Mouse (Mus musculus) heart, adult 2 months (tissue): Measurements from ENCODE around the gene Lypd6. TPM values are rescaled to one million over a fixed set of nuclear protein-coding genes. Genes with fewer than 3 reads are reported as not detected.

Experiments used
- DNase-seq, 2 experiments: peaks; one replicate each; pipeline ENCODE4 v3.0.0; 2021
- H3K27ac ChIP-seq: fragments of 200-600 bp; 2 replicates; pipeline ENCODE4 v1.8.1; 2022
- H3K27me3 ChIP-seq: fragments of 200-500 bp; 2 replicates; pipeline ENCODE4 v1.6.1; 2012; ENCODE audit warnings: mild to moderate bottlenecking, low read length, inconsistent platforms, mixed read lengths; ENCODE audit not compliant: control insufficient read depth, insufficient read depth
- H3K36me3 ChIP-seq: fragments of 200-500 bp; 2 replicates; pipeline ENCODE4 v1.6.1; 2012; ENCODE audit warnings: low read length, inconsistent platforms; ENCODE audit not compliant: control insufficient read depth, insufficient read depth
- H3K4me1 ChIP-seq: fragments of 200-500 bp; 2 replicates; pipeline ENCODE4 v1.6.1; 2011; ENCODE audit warnings: low read length; ENCODE audit not compliant: control insufficient read depth, insufficient read depth
- H3K4me3 ChIP-seq: fragments of 200-600 bp; 2 replicates; pipeline ENCODE4 v1.8.1; 2022
- H3K79me2 ChIP-seq: fragments of 200-500 bp; replicated peaks from 2 replicates; pipeline ENCODE4 v1.6.1; 2012; ENCODE audit warnings: mild to moderate bottlenecking, inconsistent platforms, low read length, moderate library complexity, mixed read lengths; ENCODE audit not compliant: control insufficient read depth, insufficient read depth
- H3K9ac ChIP-seq: fragments of 200-500 bp; 2 replicates; pipeline ENCODE4 v1.6.1; 2012; ENCODE audit warnings: low read depth, mild to moderate bottlenecking, control low read depth, inconsistent platforms, low read length, mixed read lengths
- CTCF ChIP-seq: fragments of 200-600 bp; IDR thresholded peaks from 2 replicates; pipeline ENCODE4 v1.8.1; 2022; ENCODE audit warnings: antibody characterized with exemption, mild to moderate bottlenecking, moderate library complexity
- EP300 ChIP-seq: fragments of 200-500 bp; IDR thresholded peaks from 2 replicates; pipeline ENCODE4 v1.6.1; 2011; ENCODE audit warnings: low read depth, low read length, control low read depth; ENCODE audit not compliant: insufficient read depth
- POLR2A ChIP-seq: fragments of 200-500 bp; IDR thresholded peaks from 2 replicates; pipeline ENCODE4 v1.6.1; 2011; ENCODE audit warnings: mild to moderate bottlenecking, low read depth, low read length, control low read depth; ENCODE audit not compliant: insufficient read depth
- WGBS: fragments of 180-500 bp; shearing (Covaris S2); methylation state at CpG from one replicate; pipeline ENCODE4 v1.1.7; 2018; 5-methylcytosine and 5-hydroxymethylcytosine counted together
- intact Hi-C: fragments of 180-260 bp; cut with DNase I; formaldehyde crosslinking; loops from one replicate; pipeline ENCODE4 v1.15.1; 2025
- polyA plus RNA-seq: library from polyadenylated mRNA; depleted of rRNA; stranded (reverse); fragments of >200 nt; gene quantifications from 2 replicates; pipeline ENCODE4 v1.2.3, GENCODE M21; 2012
- total RNA-seq, 2 experiments: library from RNA; stranded (reverse); gene quantifications; 2 replicates each; pipeline ENCODE4 v1.2.3; 2021

Lypd6 gene
- total and polyA plus RNA-seq, 3 experiments: 0.32 to 0.78 (median 0.63) TPM

DNA sequence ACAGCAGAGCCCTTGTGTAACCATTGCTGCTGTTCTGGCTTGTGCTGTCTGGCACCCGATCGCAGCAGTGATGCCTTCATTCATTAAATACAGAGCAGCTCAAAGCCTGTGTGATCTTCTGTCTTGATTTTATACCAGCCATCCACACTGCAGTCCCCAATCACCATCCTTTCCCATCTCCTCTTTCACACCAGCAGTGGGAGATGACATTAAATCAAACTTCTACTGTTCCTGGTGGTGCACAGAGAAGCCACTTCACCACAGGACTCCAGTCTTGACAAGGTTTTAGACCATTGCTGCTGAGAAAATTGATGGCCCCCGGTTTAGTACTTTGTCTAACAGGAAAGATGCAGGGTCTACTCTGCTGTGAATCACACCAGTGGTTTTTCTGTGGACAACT is 44.9 kb downstream of the Lypd6 start:
- TF ChIP-seq CTCF: no peak
- no peak for TF ChIP-seq POLR2A
- TF ChIP-seq EP300: no peak
- WGBS: 86% methylated on average over 3 of the region's 3 CpGs
- Histone ChIP-seq H3K4me3 (no peak overlapping the region), H3K9ac (no peak overlapping the region), H3K4me1 (peaks cover 2% of the 10 kb centered on the region; the same call in 1 of the 2 replicates), H3K27ac (no peak overlapping the region), H3K27me3 (no peaks in the 10 kb centered on the region), H3K36me3 (no peaks in the 10 kb centered on the region), H3K79me2 (no peaks in the 10 kb centered on the region)
- no peak for DNase-seq
- intact Hi-C loops: no loop called here

DNA sequence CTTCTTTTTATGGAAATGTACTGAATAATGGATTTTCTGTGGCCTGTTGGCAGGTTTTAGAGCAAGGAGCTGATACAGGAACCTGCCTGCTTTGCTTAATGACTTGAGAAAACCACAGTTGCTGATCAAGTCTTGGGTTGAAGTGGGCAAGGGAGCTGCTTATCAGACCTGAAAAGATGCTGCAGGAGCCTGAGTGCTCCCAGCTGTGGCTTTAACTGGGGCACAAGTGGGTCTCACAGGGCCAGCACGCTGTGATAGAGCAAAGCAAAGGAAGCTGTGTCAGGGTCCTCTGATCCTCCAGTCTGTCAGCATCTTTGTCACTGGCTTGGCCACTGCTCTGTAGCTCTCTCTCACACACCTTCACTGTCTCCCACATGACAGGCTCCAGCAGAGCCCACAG is 45.4 kb downstream of the Lypd6 start:
- no peak for DNase-seq
- Histone ChIP-seq H3K27ac (no peak overlapping the region), H3K79me2 (no peaks in the 10 kb centered on the region), H3K4me1 (peaks cover 2% of the 10 kb centered on the region; the same call in 1 of the 2 replicates), H3K4me3 (no peak overlapping the region), H3K9ac (no peak overlapping the region), H3K36me3 (no peaks in the 10 kb centered on the region), H3K27me3 (no peaks in the 10 kb centered on the region)
- no peak for TF ChIP-seq POLR2A
- TF ChIP-seq CTCF: no peak
- no peak for TF ChIP-seq EP300
- 62% methylated on average over 1 of the region's 1 CpGs for WGBS
- intact Hi-C loops: no loop called here

DNA sequence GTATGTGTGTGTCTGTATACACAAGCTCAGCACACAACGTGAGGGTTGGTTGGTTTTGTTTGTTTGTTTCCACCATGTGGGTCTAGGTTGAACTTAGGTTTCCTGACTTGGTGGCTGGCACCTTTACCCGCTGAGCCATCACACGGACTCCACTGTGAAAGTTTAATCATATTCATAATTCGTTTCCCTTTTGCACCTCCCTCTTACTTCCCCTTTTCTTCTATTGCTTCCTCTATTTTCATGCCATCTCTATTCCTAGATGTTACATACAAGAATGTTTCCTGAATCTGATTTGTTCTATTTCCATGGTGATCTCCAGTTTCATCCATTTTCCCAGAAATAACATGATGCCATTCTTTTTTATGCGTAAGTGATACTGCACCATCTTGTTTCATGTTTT is 46.2 kb downstream of the Lypd6 start:
- Histone ChIP-seq H3K27me3 (no peaks in the 10 kb centered on the region), H3K4me1 (peaks cover 2% of the 10 kb centered on the region; the same call in 1 of the 2 replicates), H3K27ac (no peak overlapping the region), H3K9ac (no peak overlapping the region), H3K4me3 (no peak overlapping the region), H3K36me3 (no peaks in the 10 kb centered on the region), H3K79me2 (no peaks in the 10 kb centered on the region)
- 81% methylated on average over 5 of the region's 5 CpGs for WGBS
- TF ChIP-seq EP300 (no peak), POLR2A (no peak), CTCF (no peak)
- intact Hi-C loops: no loop called here
- no peak for DNase-seq

DNA sequence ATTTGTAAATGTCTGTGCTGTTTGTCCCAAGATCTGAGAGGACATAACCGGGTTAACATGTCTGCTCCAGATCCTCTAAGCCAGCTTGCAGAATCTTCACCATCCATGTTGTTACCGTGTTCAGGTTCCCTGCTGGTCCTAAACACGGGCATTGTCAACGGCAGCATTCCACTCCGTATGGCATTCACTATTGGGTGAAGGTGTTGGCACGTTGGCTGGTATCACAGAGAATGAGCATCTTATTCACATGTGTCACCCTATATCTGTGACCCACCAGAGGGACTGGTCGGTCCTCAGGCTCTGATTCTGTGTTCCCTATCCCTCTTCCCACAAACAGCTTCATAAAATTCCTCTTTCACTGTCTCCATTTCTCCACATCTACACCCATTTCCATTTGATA is 52.9 kb downstream of the Lypd6 start:
- WGBS: 91% methylated on average over 7 of the region's 7 CpGs
- Histone ChIP-seq H3K4me1 (no peaks in the 10 kb centered on the region), H3K79me2 (no peaks in the 10 kb centered on the region), H3K27ac (no peak overlapping the region), H3K27me3 (no peaks in the 10 kb centered on the region), H3K9ac (no peak overlapping the region), H3K36me3 (no peaks in the 10 kb centered on the region), H3K4me3 (no peak overlapping the region)
- intact Hi-C loops: no loop called here
- DNase-seq: no peak
- TF ChIP-seq EP300: no peak
- TF ChIP-seq POLR2A: no peak
- no peak for TF ChIP-seq CTCF

DNA sequence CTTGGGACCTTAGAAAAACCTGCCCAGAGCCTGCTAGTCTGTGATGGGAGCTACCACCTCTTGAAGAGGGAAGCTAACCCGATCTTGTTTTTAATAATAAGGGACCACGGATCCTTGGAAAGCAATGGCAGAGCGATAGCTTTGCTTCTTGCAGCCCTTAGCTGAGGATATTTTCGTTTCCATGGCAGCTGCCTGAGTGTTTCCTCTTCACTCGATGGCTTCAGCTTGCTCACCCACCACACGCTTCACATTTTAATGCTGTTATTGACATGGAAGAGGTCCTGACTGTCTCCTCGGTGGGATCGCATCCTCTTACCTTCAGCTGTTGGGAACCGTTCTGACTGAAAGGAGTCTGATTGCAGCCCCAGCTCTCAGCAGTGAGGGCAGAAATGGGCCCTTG is 54.6 kb downstream of the Lypd6 start:
- intact Hi-C loops: no loop called here
- no peaks in the 10 kb centered on the region for H3K4me1 ChIP-seq
- no peak for TF ChIP-seq EP300
- TF ChIP-seq CTCF: no peak
- TF ChIP-seq POLR2A: no peak
- no peak overlapping the region for H3K9ac ChIP-seq
- no peak overlapping the region for H3K27ac ChIP-seq
- H3K27me3 ChIP-seq: no peaks in the 10 kb centered on the region
- WGBS: 72% methylated on average over 9 of the region's 9 CpGs
- DNase-seq: no peak
- H3K79me2 ChIP-seq: no peaks in the 10 kb centered on the region
- no peak overlapping the region for H3K4me3 ChIP-seq
- H3K36me3 ChIP-seq: no peaks in the 10 kb centered on the region

DNA sequence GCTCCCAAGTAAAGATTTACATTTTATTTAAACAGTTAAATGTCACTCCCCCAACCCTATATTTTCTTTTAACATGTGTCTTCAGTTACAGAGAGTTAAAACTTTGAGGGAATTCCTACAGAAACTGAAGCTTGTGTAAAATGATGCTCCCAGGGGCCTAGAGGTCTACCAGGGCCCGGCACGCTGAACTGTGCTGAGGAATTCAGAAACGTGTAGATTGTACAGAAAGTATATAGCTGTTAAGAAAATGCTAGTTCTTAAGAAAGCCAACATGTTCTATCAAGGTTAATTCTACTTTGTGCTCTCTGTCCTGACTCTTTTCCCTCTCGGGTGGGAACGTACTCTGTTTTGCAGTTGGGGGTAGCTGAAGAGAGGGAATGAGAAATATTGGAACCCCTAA is 57.1 kb downstream of the Lypd6 start:
- WGBS: 85% methylated on average over 5 of the region's 5 CpGs
- intact Hi-C loops: no loop called here

More for the DNA sequence above, 57.1 kb downstream of the Lypd6 start:
- TF ChIP-seq EP300 (no peak), POLR2A (no peak), CTCF (no peak)
- H3K79me2 ChIP-seq: no peaks in the 10 kb centered on the region
- no peak for DNase-seq
- no peaks in the 10 kb centered on the region for H3K27me3 ChIP-seq
- H3K4me1 ChIP-seq: no peaks in the 10 kb centered on the region
- H3K36me3 ChIP-seq: no peaks in the 10 kb centered on the region
- no peak overlapping the region for H3K27ac ChIP-seq
- H3K9ac ChIP-seq: no peak overlapping the region
- H3K4me3 ChIP-seq: no peak overlapping the region
